Mouse (Mus musculus) myocyte (in vitro differentiated cells): ENCODE measurements at regions not wholly inside any gene's neighbourhood (a gene's known extent, or its start where the extent isn't known, plus 50 kb on each side); places are given as distances from the start of the nearest gene placed in this dataset.

Experiments
- H3K27me3 ChIP-seq: one replicate; pipeline ENCODE4 v1.6.1; 2011; ENCODE audit not compliant: control insufficient read depth, insufficient read depth, insufficient read length
- H3K36me3 ChIP-seq: one replicate; pipeline ENCODE4 v1.6.1; 2011; ENCODE audit not compliant: control insufficient read depth, insufficient read depth
- H3K4me2 ChIP-seq: one replicate; pipeline ENCODE4 v1.6.1; 2011; ENCODE audit warnings: low read depth, control low read depth
- H3K4me3 ChIP-seq: one replicate; pipeline ENCODE4 v1.5.1; 2011; ENCODE audit warnings: mild to moderate bottlenecking, control low read depth, moderate library complexity
- H3K79me2 ChIP-seq: one replicate; pipeline ENCODE4 v1.6.1; 2011; ENCODE audit not compliant: control insufficient read depth, insufficient read depth
- H3ac ChIP-seq: one replicate; pipeline ENCODE4 v1.6.1; 2011; ENCODE audit not compliant: control insufficient read depth, insufficient read length
- CEBPB ChIP-seq: IDR thresholded peaks from 2 replicates; pipeline ENCODE4 v1.6.1; 2011; ENCODE audit warnings: mild to moderate bottlenecking, moderate library complexity; ENCODE audit not compliant: poor library complexity, insufficient read depth, severe bottlenecking
- E2F4 ChIP-seq: IDR thresholded peaks from one replicate; pipeline ENCODE4 v1.6.1; 2011; ENCODE audit warnings: mild to moderate bottlenecking, control low read depth, moderate library complexity; ENCODE audit not compliant: insufficient read depth
- MAX ChIP-seq: IDR thresholded peaks from one replicate; pipeline ENCODE4 v1.6.1; 2011; ENCODE audit warnings: low read depth, mild to moderate bottlenecking, control low read depth
- MYOD1 ChIP-seq, 3 experiments: IDR thresholded peaks; one replicate each; pipeline ENCODE4 v1.6.1; 2011; ENCODE audit warnings: control low read depth in 2 of 3, low read depth in 2 of 3, mild to moderate bottlenecking in 2 of 3, moderate library complexity in 1 of 3; ENCODE audit not compliant: insufficient read length in 2 of 3, control insufficient read depth in 1 of 3
- MYOG ChIP-seq, 3 experiments: IDR thresholded peaks; one replicate each; pipeline ENCODE4 v1.6.1; 2011; ENCODE audit warnings: control low read depth in 2 of 3, low read depth in 2 of 3, mild to moderate bottlenecking in 2 of 3; ENCODE audit not compliant: insufficient read length in 2 of 3, control insufficient read depth in 1 of 3, insufficient read depth in 1 of 3
- POLR2A ChIP-seq: IDR thresholded peaks from one replicate; pipeline ENCODE4 v1.6.1; 2011; ENCODE audit warnings: low read depth, mild to moderate bottlenecking, control low read depth, moderate library complexity; ENCODE audit not compliant: insufficient read length
- POLR2AphosphoS2 ChIP-seq: IDR thresholded peaks from one replicate; pipeline ENCODE4 v1.6.1; 2011; ENCODE audit warnings: low read depth, control low read depth; ENCODE audit not compliant: insufficient read length
- REST ChIP-seq: IDR thresholded peaks from one replicate; pipeline ENCODE4 v1.6.1; 2011; ENCODE audit warnings: mild to moderate bottlenecking, control low read depth, moderate library complexity; ENCODE audit not compliant: insufficient read depth, insufficient read length
- SRF ChIP-seq: IDR thresholded peaks from one replicate; pipeline ENCODE4 v1.6.1; 2011; ENCODE audit warnings: low read depth; ENCODE audit not compliant: control insufficient read depth, insufficient read length
- TCF12 ChIP-seq: IDR thresholded peaks from one replicate; pipeline ENCODE4 v1.6.1; 2011; ENCODE audit warnings: mild to moderate bottlenecking, control low read depth; ENCODE audit not compliant: poor library complexity, insufficient read depth, severe bottlenecking
- TCF3 ChIP-seq: IDR thresholded peaks from one replicate; pipeline ENCODE4 v1.6.1; 2011; ENCODE audit warnings: low read depth, control low read depth; ENCODE audit not compliant: insufficient read length
- USF1 ChIP-seq: IDR thresholded peaks from one replicate; pipeline ENCODE4 v1.6.1; 2011; ENCODE audit warnings: low read depth, mild to moderate bottlenecking, control low read depth, moderate library complexity

DNA sequence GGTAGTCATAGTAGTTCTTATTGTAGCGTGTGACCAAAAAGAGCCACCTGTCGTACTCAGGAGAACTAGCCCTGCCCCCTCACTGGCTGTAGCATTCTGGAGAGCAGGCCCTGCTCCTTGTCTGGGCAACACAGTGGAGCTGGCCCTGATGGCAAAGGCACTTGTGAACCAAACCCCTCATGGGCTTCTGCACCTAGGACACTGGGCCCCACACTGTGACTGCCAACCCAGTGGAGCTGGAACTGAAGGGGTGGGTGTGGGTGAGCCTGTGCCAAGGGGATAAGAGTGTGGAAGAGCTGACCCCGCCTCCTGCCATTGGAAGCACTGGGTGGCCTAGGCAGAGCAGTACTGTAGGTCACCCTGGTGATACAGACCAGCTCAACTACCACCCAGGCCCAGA, 268.0 kb upstream of the Nt5e start:
- no peak overlapping the region for H3K4me2 ChIP-seq
- H3K27me3 ChIP-seq, result no peaks in the 10 kb centered on the region
- TF ChIP-seq TCF3 (no peak), SRF (no peak), MYOD1 (IDR thresholded peaks at IDR 0.05; ENCODE audit: control insufficient read depth in 1 of 3, insufficient read length in 2 of 3, low read depth in 2 of 3) (no peak), POLR2A (no peak)
- H3K79me2 ChIP-seq, result no peaks in the 10 kb centered on the region
- no peak overlapping the region for H3ac ChIP-seq
- H3K4me3 ChIP-seq, result no peak overlapping the region
- H3K36me3 ChIP-seq, result no peaks in the 10 kb centered on the region

DNA sequence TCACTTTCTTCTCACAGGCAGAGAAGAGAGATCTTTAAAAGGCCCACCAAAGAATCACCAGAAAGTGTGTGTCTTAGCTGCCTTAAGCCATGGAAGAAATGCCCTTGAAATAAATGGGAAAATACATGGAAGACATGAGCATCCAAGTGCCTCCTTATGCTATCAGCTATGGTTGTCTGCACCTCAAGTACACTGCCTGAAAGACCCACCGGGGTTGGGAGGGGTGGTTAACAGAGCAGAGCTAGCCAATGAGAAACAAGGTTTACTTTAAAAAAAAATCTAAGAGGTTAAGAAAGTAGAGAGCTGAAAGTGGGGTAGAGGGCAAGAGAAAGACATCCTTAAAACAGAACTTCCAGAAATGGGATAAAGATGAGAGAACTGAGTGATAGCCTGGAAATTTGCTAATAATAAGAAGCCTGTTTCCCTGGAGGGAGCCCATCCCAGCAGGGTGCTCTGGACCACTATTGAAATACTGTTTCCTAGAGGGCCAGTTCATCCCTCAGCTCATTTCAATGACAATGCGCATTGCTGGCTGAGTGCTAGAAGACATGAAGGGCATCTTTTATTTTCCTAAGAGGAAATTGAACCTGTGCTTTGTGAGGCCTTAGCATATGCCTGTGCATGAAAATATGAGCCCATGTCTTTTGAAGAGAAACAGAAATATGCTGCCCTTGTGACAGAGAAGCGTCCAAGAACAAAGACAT, 262.9 kb upstream of the Nt5e start:
- H3ac ChIP-seq, result no peak overlapping the region
- no peaks in the 10 kb centered on the region for H3K79me2 ChIP-seq
- H3K4me2 ChIP-seq, result no peak overlapping the region
- H3K36me3 ChIP-seq, result no peaks in the 10 kb centered on the region
- TF ChIP-seq TCF12 (no peak), E2F4 (no peak), TCF3 (no peak), MAX (no peak), CEBPB (no peak), POLR2AphosphoS2 (no peak), SRF (no peak), POLR2A (no peak), USF1 (no peak), MYOG (IDR thresholded peaks at IDR 0.05; ENCODE audit: control insufficient read depth in 1 of 3, insufficient read depth in 1 of 3, insufficient read length in 2 of 3, low read depth in 2 of 3) (no peak), MYOD1 (IDR thresholded peaks at IDR 0.05; ENCODE audit: control insufficient read depth in 1 of 3, insufficient read length in 2 of 3, low read depth in 2 of 3) (no peak), REST (no peak)
- no peaks in the 10 kb centered on the region for H3K27me3 ChIP-seq
- no peak overlapping the region for H3K4me3 ChIP-seq

DNA sequence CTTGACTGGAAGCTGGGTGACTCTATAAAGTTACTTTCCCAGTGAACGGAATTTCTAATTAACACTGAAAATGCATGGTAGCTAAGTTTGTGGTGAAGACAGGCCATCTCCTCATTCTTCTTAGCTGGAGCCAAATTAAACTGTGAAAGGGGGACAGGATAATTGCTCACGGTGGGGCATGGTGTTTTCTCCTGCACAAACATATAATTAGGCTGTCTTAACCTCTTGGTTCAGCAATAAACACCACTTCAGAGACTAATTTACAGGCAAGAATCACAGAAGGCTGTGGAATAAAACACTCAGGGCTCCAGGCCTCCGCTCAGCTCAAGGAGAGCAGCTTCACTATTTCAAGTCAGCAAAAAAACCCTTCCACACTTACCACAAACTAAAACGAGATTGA, 261.9 kb upstream of the Nt5e start:
- no peaks in the 10 kb centered on the region for H3K79me2 ChIP-seq
- H3K36me3 ChIP-seq, result no peaks in the 10 kb centered on the region
- TF ChIP-seq MAX, result no peak
- no peak for TF ChIP-seq POLR2A
- TF ChIP-seq E2F4, result no peak
- no peak for TF ChIP-seq MYOG (IDR thresholded peaks at IDR 0.05; ENCODE audit: control insufficient read depth in 1 of 3, insufficient read depth in 1 of 3, insufficient read length in 2 of 3, low read depth in 2 of 3)
- no peak for TF ChIP-seq MYOD1 (IDR thresholded peaks at IDR 0.05; ENCODE audit: control insufficient read depth in 1 of 3, insufficient read length in 2 of 3, low read depth in 2 of 3)
- TF ChIP-seq TCF3, result no peak
- no peak for TF ChIP-seq CEBPB
- TF ChIP-seq SRF, result no peak
- no peak for TF ChIP-seq TCF12
- no peak for TF ChIP-seq USF1
- no peak for TF ChIP-seq REST
- TF ChIP-seq POLR2AphosphoS2, result no peak
- H3K4me3 ChIP-seq, result no peak overlapping the region
- H3K27me3 ChIP-seq, result no peaks in the 10 kb centered on the region
- H3K4me2 ChIP-seq, result no peak overlapping the region
- H3ac ChIP-seq, result no peak overlapping the region

DNA sequence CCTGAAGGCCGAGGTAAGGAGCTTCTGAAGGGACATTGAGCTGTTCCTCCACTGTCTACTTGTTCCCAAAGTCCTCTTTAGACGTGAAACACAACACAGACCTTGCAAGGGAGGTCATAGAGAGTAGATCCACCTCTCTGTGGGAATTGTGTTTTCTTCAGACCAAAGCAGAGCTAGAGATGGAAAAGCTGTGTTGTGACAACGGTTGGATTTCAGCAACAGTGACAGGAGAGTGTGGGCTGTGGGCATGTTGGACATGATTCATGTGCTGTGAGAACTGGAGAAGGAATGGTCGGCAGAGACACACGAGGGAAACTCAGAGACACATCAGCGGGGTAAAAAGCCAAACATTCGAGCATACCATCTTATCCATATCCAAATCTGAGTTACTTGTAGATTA, 261.2 kb upstream of the Nt5e start:
- no peaks in the 10 kb centered on the region for H3K36me3 ChIP-seq
- no peaks in the 10 kb centered on the region for H3K79me2 ChIP-seq
- peak overlapping the region; percentile 51 for H3K4me2 ChIP-seq
- TF ChIP-seq USF1 (no peak), MAX (no peak), REST (no peak), MYOG (IDR thresholded peaks at IDR 0.05; ENCODE audit: control insufficient read depth in 1 of 3, insufficient read depth in 1 of 3, insufficient read length in 2 of 3, low read depth in 2 of 3) (no peak), SRF (no peak), POLR2A (no peak), E2F4 (no peak), TCF3 (no peak), CEBPB (no peak), MYOD1 (IDR thresholded peaks at IDR 0.05; ENCODE audit: control insufficient read depth in 1 of 3, insufficient read length in 2 of 3, low read depth in 2 of 3) (no peak), POLR2AphosphoS2 (no peak), TCF12 (no peak)
- H3ac ChIP-seq, result no peak overlapping the region
- no peak overlapping the region for H3K4me3 ChIP-seq
- no peaks in the 10 kb centered on the region for H3K27me3 ChIP-seq

DNA sequence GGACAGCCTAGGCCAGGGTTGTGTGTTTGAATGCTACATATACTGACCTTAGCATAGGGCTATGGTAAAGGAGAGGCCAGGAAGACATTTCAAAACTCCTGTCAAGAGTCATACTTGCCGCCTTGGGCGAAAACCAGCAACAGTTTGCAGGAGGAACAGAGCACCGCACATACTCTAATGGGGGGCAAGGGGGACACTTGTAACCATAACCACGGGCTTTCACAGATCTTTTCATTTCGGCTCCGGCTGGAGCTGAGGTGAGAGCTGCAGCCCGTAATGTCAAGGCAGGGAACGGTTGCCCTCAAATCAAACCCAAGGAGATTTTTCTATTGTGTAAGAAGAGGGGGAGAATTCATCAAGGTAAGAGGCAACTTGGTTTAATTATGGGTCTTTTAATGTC, 258.7 kb upstream of the Nt5e start:
- no peaks in the 10 kb centered on the region for H3K79me2 ChIP-seq
- H3K27me3 ChIP-seq, result no peaks in the 10 kb centered on the region
- H3ac ChIP-seq, result no peak overlapping the region
- no peak overlapping the region for H3K4me2 ChIP-seq
- H3K36me3 ChIP-seq, result no peaks in the 10 kb centered on the region
- no peak overlapping the region for H3K4me3 ChIP-seq
- no peak for TF ChIP-seq POLR2A
- no peak for TF ChIP-seq TCF3
- TF ChIP-seq SRF, result no peak
- no peak for TF ChIP-seq MYOG (IDR thresholded peaks at IDR 0.05; ENCODE audit: control insufficient read depth in 1 of 3, insufficient read depth in 1 of 3, insufficient read length in 2 of 3, low read depth in 2 of 3)
- TF ChIP-seq TCF12, result no peak
- TF ChIP-seq REST, result no peak
- TF ChIP-seq MAX, result no peak
- no peak for TF ChIP-seq MYOD1 (IDR thresholded peaks at IDR 0.05; ENCODE audit: control insufficient read depth in 1 of 3, insufficient read length in 2 of 3, low read depth in 2 of 3)
- TF ChIP-seq E2F4, result no peak
- no peak for TF ChIP-seq POLR2AphosphoS2
- TF ChIP-seq CEBPB, result no peak
- no peak for TF ChIP-seq USF1
